Mouse (Mus musculus): ENCODE results near the gene Cyp26b1.
"Not testable (repeated sequence)": the region's sequence is repeated elsewhere in the genome, so short reads cannot be mapped to it uniquely, and the experiment has no call there.

Gene Cyp26b1

GRCm38 (mm10) chr6:84593693-84594092, at the start of gene Cyp26b1:
Gene Cyp26b1, minus strand, starts transcription at chr6:84593908.
- DNase-seq: no peak

DNA sequence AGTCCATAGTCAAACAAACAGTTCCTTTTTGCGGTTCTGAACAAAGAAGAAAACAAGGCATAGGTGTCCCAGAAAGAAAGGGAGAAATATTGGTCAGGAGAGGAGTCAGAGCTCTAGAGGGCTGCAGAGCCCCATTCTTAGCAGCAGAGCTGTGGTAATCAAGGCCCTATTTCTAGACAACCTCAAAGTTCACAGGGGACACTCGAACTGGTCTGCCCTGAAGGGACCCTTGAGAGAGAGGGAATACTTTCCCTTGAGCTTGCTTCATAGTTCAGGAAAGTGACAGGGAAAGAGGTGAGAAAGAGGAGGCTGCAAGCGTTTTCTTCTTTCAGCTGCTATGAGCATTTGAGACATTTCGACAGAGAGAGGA, 47.3 kb upstream of the Cyp26b1 start:
- no peak for DNase-seq

GRCm38 (mm10) chr6:84640324-84641061, 46.8 kb upstream of the Cyp26b1 start:
- no peak for DNase-seq

DNA sequence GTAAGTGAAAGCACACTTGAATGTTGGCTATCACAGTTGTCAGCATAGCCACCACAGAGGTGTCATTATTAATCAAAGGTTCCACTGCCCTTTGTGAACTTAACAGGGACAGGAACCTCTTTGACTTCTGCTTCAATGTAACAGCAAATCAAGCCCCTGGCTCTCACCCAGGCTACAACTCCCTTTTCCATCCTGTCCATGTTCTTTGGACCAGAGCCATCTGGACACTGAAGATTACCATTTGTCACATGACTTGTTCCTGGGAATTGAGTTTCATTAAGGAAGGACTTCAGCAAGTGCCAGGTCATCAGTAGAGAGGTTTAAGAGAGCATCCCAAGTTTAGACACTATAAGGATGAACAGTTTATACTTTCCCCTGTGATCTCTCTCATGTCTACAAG, 44.5 kb upstream of the Cyp26b1 start:
- peak; percentile 5 for DNase-seq

DNA sequence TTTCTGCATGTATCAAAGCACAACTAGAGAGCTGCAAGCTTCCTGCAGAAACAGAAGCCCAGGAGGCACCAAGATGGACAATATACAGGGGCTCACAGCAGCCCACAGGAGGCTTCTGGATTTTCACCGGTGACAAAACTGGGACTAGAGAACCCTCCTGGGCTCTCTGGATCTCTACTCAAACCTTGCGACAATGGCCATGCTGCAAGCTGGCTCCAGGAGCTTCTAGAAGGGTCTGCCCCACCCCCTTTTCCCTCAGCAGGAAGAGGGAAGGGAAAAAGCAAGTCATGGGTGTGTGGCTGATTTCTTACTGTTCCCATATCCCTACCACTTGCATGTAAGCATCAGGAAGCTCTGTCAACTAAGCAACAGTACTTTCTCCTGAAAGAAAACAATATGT, 37.9 kb upstream of the Cyp26b1 start:
- no peak for DNase-seq

- no peak for DNase-seq
Observed at GRCm38 (mm10) chr6:84630276-84630675, 36.6 kb upstream of the Cyp26b1 start.

GRCm38 (mm10) chr6:84628831-84629230, 35.1 kb upstream of the Cyp26b1 start:
- DNase-seq: no peak

- DNase-seq: no peak
Observed at GRCm38 (mm10) chr6:84626398-84626797, 32.7 kb upstream of the Cyp26b1 start.

DNA sequence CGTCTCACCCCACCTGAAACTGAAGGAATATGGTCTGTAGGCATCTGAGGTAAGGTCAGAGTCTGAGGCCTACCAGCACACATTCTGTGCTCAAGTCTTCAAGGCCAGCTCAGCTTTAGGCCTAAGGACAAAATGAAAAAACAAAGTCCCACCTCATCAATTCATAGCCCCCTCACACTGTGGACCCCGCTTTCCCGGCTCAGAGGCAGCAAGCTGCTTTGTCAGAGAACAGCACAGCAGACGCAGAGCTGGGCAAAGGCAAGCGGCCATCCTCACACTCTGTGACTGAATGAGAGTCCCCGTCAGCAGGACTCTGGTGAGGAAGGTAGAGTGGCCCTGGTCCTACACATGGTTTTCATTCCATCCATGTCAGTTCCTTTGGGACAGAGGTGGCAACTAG, 25.5 kb upstream of the Cyp26b1 start:
- no peak for DNase-seq

- no peak for DNase-seq
Observed at GRCm38 (mm10) chr6:84617051-84617450, 23.3 kb upstream of the Cyp26b1 start.

- no peak for DNase-seq
Observed at GRCm38 (mm10) chr6:84616586-84616985, 22.9 kb upstream of the Cyp26b1 start.

- no peak for DNase-seq
Observed at GRCm38 (mm10) chr6:84613561-84613960, 19.9 kb upstream of the Cyp26b1 start.

DNA sequence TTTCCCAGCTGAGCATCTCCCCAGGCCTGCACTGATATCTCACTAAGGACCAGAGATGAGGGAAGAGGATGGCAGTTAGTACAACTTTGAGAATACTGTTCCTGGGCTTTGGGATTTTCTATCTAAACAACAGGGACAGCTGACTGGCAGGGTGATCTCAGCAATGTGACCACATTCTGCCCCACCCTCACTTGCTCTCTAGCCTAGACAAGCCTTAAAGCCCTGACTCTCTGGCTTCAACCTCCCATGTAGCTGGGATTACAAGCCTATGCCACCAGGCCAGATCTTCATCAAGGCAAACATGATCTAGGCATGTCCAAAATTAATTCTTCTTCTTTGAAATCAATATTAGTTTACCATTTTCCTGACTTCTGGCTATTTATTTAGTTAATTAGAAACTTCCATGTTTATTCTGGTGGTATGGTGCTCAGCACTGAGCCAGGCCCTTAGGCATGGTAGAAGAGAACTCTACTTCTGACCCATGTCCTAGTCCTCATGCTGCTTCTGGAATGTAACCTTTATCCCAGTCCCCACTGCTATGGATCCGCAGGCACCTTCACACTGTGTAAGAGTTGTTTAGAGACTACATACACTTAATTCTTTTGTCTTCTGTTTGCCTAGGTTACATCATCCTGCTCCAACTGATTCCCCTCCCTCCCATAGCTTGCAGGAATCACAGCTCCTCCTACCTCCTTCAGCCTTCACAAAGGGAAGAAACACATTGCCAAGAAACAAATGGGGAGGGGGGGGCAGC, 7.6 kb upstream of the Cyp26b1 start:
- DNase-seq: no peak

- DNase-seq: not testable (repeated sequence)
Observed at GRCm38 (mm10) chr6:84599296-84599695, 5.6 kb upstream of the Cyp26b1 start.

- no peak for DNase-seq
Observed at GRCm38 (mm10) chr6:84598725-84599124, 5.0 kb upstream of the Cyp26b1 start.

DNA sequence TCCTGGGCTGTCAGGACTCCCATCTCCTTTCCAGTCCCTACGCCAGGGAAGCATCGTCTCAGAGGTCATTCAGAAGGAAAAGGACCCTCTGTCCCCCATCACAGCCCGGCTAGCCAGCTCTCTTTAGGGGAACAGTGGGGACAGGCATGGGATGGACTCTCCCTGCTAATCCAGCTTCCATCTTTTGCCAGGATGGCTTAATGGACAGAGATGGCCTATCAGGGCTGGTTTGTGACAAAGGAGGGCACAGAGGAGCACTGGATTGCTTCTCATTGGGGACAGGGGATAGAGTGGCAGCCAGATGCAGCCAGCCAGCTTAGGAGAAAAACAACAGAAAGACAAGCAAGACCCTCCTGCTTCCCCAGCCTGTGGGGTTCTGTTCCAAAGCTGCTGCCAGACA, 918 bp upstream of the Cyp26b1 start:
- no peak for DNase-seq

DNA sequence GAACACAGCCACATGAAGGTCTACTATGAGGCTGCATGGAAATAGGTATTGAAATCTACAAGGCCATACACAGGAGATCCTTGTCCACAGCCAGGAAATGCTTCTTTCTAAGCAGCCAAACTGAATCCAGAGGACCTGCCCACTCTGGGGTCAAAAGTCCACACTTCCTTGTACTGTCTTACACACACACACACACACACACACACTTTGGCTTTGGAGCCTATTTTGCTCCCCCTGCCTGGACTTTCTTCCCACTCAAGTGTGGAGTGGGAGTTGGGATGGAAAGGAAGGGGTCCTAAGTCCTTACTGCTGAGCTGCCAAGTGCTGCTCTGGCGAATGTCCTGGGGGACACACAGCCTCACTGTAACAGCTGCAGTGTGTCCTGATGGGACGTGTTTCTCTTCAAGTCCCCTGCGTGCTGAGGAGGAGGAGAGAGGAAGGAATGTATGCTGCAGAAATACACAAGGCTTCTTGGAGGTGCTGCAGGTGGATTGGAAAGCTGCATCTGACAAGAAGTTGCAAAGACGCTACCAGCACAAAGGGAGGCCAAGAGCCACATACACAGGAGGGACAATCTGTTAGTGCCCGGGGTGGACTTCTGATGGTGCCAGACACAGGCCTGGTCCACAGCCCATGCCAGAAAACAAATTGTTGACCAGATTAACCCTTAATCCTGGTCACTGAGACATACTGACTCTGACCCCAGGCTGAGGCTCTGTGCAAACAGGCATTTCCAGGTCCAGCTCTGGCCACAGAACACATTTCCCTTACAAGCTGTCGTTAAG, 2.6 kb downstream of the Cyp26b1 start:
- no peak for DNase-seq

- DNase-seq: peak; percentile 56
Observed at GRCm38 (mm10) chr6:84589742-84590686, 3.7 kb downstream of the Cyp26b1 start.

DNA sequence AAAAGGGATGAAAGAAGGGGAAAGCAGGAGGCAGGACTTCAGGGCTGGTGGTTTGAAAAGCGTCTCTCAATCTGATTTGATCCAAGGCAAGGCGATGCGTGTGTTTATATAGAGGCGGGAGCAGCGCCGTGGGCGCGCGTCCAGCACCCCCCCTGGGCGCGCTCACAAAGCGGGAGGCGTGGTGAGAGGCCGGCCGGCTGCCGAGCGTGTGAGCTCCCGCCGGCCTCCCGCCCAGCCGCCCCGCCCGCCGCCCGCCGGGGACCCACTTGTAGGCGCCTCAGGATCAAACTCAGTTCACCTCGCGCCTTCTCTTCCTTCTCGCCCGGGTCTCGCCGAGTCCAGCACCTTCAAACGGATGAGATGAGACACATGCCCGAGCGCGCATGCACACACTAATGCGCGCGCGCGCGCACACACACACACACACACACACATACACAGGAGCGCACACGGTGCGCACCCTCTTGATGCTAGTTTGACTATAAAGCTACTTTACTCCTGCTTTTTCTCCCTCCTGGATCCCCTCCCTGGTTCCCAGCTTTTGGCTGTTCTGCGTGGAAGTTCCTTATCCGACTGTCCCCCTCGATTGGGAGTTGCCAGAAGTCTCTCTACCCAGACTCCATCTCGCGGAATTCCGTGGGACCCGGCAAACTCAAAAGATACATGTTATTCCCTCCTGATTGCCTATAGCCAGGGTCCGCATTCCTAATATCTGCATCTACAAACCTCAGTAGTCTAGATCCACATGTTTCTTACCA, 4.6 kb downstream of the Cyp26b1 start:
- no peak for DNase-seq

DNA sequence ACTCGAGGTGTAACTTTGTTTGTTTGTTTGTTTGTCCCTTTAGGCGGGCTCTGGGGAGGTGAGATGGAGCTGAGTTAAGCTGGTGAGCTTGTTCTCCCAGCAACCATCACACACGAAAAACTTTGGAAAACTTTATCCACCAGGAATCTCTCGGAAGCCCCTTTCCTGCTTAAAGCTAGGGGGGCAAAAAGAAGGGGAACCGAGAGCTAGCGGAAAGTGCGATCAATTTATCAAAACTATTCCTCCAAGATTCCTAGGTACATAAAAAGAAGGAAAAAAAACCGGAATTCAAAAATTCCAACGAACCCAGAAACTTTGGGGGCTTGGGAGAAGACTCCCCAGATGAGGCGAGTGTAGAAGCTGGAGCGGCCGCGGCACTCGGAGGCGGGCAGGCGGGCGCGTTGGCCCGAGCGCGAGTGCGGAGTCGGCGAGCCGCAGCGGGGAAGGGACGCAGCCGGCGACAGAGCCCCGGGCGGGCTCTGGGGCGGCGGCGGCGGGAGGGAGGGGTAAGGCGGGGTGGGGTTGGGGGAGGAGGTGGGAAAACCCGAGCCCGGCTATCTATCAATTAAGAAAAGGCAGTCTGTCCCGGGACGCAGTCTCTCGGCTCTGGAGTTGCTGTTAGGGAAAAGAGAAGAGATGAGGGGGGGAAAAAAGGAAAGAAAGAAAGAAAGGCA, 5.3 kb downstream of the Cyp26b1 start:
- no peak for DNase-seq

DNA sequence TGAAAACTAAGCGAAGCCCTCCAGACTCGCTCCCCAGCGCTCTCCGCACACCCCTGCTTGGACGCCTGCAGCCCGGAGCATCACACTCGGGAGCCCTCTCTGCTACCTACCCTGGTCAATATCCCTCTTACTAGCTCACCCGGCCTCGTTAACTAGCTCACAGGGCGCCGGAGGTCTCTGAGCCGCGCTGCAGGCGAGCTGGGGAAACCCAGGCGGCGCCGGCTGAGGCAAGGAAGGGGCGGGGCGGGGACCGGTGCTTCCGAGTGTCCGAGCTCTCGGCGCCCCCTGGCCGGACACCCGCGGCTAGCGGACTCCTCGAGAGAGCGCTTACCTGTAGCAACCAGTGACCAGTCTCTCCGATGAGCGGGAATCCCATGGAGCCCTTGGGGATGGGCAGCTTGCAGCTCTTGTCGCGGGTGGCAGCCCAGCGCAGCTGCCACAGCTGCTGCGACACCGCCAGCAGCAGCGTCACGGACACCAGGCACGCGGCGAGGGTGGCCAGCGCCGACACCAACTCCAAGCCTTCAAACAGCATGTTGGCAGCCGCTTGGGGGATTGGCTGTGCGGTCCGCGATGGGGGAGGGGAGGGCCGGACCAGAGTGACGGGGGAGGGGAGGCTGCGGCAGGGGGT, 6.1 kb downstream of the Cyp26b1 start:
- DNase-seq: no peak

Data from cerebellum, adult 11-12 months (tissue).